In the genomic region with DNA sequence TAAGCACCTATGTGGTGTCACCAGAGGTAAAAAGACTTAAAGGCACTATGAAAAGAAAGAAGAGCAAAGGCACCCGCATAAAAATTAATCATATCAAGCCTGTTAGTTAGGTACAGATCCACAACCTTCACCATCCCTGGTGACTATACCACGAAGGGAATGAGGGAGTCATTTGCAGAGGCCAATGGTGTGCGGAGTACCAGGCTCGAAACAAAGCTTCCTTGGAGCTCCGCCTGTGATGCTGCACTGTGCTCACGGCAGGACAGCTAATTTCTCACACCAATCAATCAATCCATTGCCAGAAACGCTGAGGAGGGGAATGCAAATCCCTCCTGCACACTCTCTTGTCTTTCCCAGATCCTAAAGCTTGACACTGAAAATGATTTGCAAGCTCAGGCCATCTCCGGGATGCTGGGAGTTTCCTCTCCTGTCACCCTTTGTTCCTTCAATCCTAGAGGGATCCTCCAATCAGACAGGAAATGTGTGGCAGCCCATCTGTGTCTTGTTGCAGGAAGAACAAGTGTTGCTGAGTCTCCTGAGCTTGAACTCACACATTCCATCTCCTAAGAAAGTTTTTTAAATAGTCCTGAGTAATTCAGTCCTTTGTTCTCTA, we compare ENCODE assay signal across 18 mouse cellular contexts.
DNase-seq lines count a peak whose midpoint lies in the region; ATAC-seq and TF ChIP-seq lines count a peak whose summit lies in the region.
"Had no signal": no experiment of that assay in that cellular context is flagged by ENCODE, and none has a peak within 500 bp of the region (broad histone marks: within the 10 kb centered on the region; RNA-seq: fewer than 3 reads in every experiment).

No protein-coding gene starts in this region.

- H3K4me2 ChIP-seq in heart, embryonic 11.5 days = no peak overlapping the region
- no peak overlapping the region for H3K4me2 ChIP-seq in lung, postnatal 0 days (replicated peaks; ENCODE audit: low read depth, low read length)
- H3K4me2 ChIP-seq: liver, embryonic 13.5 days had no signal

- H3K4me3 ChIP-seq in heart, embryonic 11.5 days (ENCODE audit: low read depth, low read length) = no peak overlapping the region
- no peak overlapping the region for H3K4me3 ChIP-seq in lung, postnatal 0 days (ENCODE audit: low read depth, low read length)
- H3K4me3 ChIP-seq: left cerebral cortex, adult 2 months; liver, embryonic 13.5 days; megakaryocyte, embryonic 14.5 days had no signal

- peaks cover 6% of the 10 kb centered on the region; the same call in 1 of the 2 replicates for H3K4me1 ChIP-seq in heart, embryonic 11.5 days (ENCODE audit: control insufficient read depth, insufficient read depth, low read length)
- no peaks in the 10 kb centered on the region for H3K4me1 ChIP-seq in lung, postnatal 0 days (ENCODE audit: insufficient read depth, low read depth, low read length)
- H3K4me1 ChIP-seq: liver, embryonic 13.5 days had no signal

- H3K27me3 ChIP-seq in heart, embryonic 11.5 days (ENCODE audit: control insufficient read depth, insufficient read depth, low read length) = no peaks in the 10 kb centered on the region
- no peaks in the 10 kb centered on the region for H3K27me3 ChIP-seq in lung, postnatal 0 days (replicated peaks; ENCODE audit: insufficient read depth, low read length)
- H3K27me3 ChIP-seq: liver, embryonic 13.5 days had no signal

- no peaks in the 10 kb centered on the region for H3K36me3 ChIP-seq in heart, embryonic 11.5 days (ENCODE audit: control insufficient read depth, insufficient read depth, low read length)
- H3K36me3 ChIP-seq in lung, postnatal 0 days (ENCODE audit: insufficient read depth, low read length) = no peaks in the 10 kb centered on the region
- H3K36me3 ChIP-seq: liver, embryonic 13.5 days had no signal

- H3K9me3 ChIP-seq in heart, embryonic 11.5 days (replicated peaks; ENCODE audit: control insufficient read depth, low read length) = no peaks in the 10 kb centered on the region
- no peaks in the 10 kb centered on the region for H3K9me3 ChIP-seq in lung, postnatal 0 days (ENCODE audit: low read length)
- H3K9me3 ChIP-seq: liver, embryonic 13.5 days; megakaryocyte, embryonic 14.5 days had no signal

- no peak for TF ChIP-seq CTCF in lung, postnatal 0 days (IDR thresholded peaks at IDR 0.05)

- no peak for TF ChIP-seq EP300 in lung, postnatal 0 days (IDR thresholded peaks at IDR 0.05)

- ATAC-seq in heart, embryonic 11.5 days (replicated peaks; ENCODE audit: insufficient number of reproducible peaks, low FRiP score, low TSS enrichment) = no peak
- ATAC-seq in lung, postnatal 0 days = no peak
- ATAC-seq: activated CD4-positive, CD25-positive, alpha-beta regulatory T cell, adult 4 months had no signal

- intact Hi-C loops in heart, postnatal 25 days (cut with DNase I) = no loop called here

- WGBS in heart, embryonic 11.5 days (ENCODE audit: insufficient replicate concordance) = 60% methylated on average over 8 of the region's 8 CpGs
- WGBS in lung, postnatal 0 days = 59% methylated on average over 8 of the region's 8 CpGs

- no peak overlapping the region for H3K27ac ChIP-seq in heart, embryonic 11.5 days (ENCODE audit: low read depth, low read length)
- H3K27ac ChIP-seq in lung, postnatal 0 days (ENCODE audit: low read length) = no peak overlapping the region
- H3K27ac ChIP-seq: left cerebral cortex, adult 2 months; liver, embryonic 13.5 days had no signal

- H3K9ac ChIP-seq in heart, embryonic 11.5 days (ENCODE audit: low read depth, low read length) = no peak overlapping the region
- H3K9ac ChIP-seq in lung, postnatal 0 days (replicated peaks; ENCODE audit: low read depth) = no peak overlapping the region
- H3K9ac ChIP-seq: liver, embryonic 13.5 days had no signal

- peak; percentile 52 for DNase-seq in heart, adult 11 months
- DNase-seq in lung, postnatal 10 days = peak; percentile 10
- no peak for DNase-seq in lung, postnatal 0 days (ENCODE audit: low spot score)
- peak; percentile 8 for DNase-seq in kidney, adult 8-10 months
- peak; percentile 41 for DNase-seq in mesoderm, embryonic 11.5 days (ENCODE audit: low read depth, low spot score)
- no peak for DNase-seq in heart, postnatal 25 days (ENCODE audit: low spot score)
- no peak for DNase-seq in urinary bladder, postnatal 4 days (ENCODE audit: low spot score in 2 of 2)
- DNase-seq: adrenal gland, postnatal 25 days; cerebellum, adult 2 months; gastrocnemius, postnatal 10 days; heart, postnatal 14 days; liver, embryonic 13.5 days; lung, postnatal 14 days; thymus, postnatal 25 days had no signal

Comparison
In these comparisons a context has a peak if more than half of its experiments do, and no peak if none do; other contexts are left out.
1. DNase-seq: peak in heart, adult 11 months (single experiment), lung, postnatal 10 days (single experiment), kidney, adult 8-10 months (2 of 2) and mesoderm, embryonic 11.5 days (single experiment); none in lung, postnatal 0 days (single experiment), heart, postnatal 25 days (single experiment) and urinary bladder, postnatal 4 days (0 of 2).